Mouse (Mus musculus) CH12.LX (cell line): ENCODE data around the gene Glp2r. TPM values are rescaled to one million over a fixed set of nuclear protein-coding genes. Genes with fewer than 3 reads are reported as not detected.

Experiments used
- DNase-seq: peaks from one replicate; pipeline ENCODE4 v3.0.0-alpha.2; 2013; ENCODE audit errors: extremely low read depth
- H3K27ac ChIP-seq: 2 replicates; pipeline ENCODE4 v1.5.1; 2012; ENCODE audit warnings: low read depth, mild to moderate bottlenecking, control low read depth, moderate library complexity; ENCODE audit not compliant: insufficient read depth
- H3K27me3 ChIP-seq: replicated peaks from 2 replicates; pipeline ENCODE3; 2012; ENCODE audit warnings: inconsistent platforms
- H3K36me3 ChIP-seq, 2 experiments: replicated peaks in 1 of 2; 2 replicates each; pipeline versions ENCODE3 to v1.6.1; 2012; ENCODE audit warnings: inconsistent platforms in 1 of 2, low read length in 1 of 2, mild to moderate bottlenecking in 1 of 2, mixed read lengths in 1 of 2, moderate library complexity in 1 of 2; ENCODE audit not compliant: control insufficient read depth in 1 of 2, insufficient read depth in 1 of 2
- H3K4me1 ChIP-seq, 2 experiments: 2 replicates each; pipeline ENCODE4 v1.6.1; 2012; ENCODE audit warnings: inconsistent platforms in 1 of 2, moderate library complexity in 1 of 2; ENCODE audit not compliant: insufficient read depth in 2 of 2, control insufficient read depth in 1 of 2
- H3K4me2 ChIP-seq: 2 replicates; pipeline ENCODE4 v1.6.1; 2012; ENCODE audit warnings: low read depth, mild to moderate bottlenecking, control low read depth; ENCODE audit not compliant: poor library complexity, insufficient read depth, severe bottlenecking
- H3K4me3 ChIP-seq, 3 experiments: fragments of 150-350 bp in 1 of 3; sonication (generic) in 1 of 3; replicated peaks in 1 of 3; 2 replicates each; pipeline versions ENCODE3 to v1.5.1; 2011 to 2012; ENCODE audit warnings: low read depth in 2 of 3, low read length in 2 of 3, mild to moderate bottlenecking in 2 of 3, moderate library complexity in 2 of 3, control low read depth in 1 of 3, improper control_type of control experiment in 1 of 3, inconsistent platforms in 1 of 3, mixed read lengths in 1 of 3; ENCODE audit not compliant: poor library complexity in 1 of 3
- H3K79me2 ChIP-seq: replicated peaks from 2 replicates; pipeline ENCODE4 v1.6.1; 2012; ENCODE audit warnings: mild to moderate bottlenecking, moderate library complexity; ENCODE audit not compliant: control insufficient read depth, poor library complexity, insufficient read depth, severe bottlenecking; ENCODE audit errors: extremely low read depth
- H3K9ac ChIP-seq: 2 replicates; pipeline ENCODE4 v1.6.1; 2012; ENCODE audit warnings: low read depth, mild to moderate bottlenecking, control low read depth, moderate library complexity; ENCODE audit not compliant: insufficient read depth
- H3K9me3 ChIP-seq: replicated peaks from 2 replicates; pipeline ENCODE3; 2012; ENCODE audit warnings: low read length, inconsistent platforms, mixed read lengths
- CTCF ChIP-seq, 2 experiments: IDR thresholded peaks in 1 of 2; conservative IDR thresholded peaks in 1 of 2; 2 replicates each; pipeline ENCODE4 v1.5.1; 2011 to 2012; ENCODE audit warnings: low read depth in 2 of 2, low read length in 2 of 2, improper control_type of control experiment in 1 of 2, inconsistent platforms in 1 of 2, mild to moderate bottlenecking in 1 of 2, moderate library complexity in 1 of 2
- ELF1 ChIP-seq: IDR thresholded peaks from 2 replicates; pipeline ENCODE4 v1.6.1; 2014; ENCODE audit warnings: low read depth, mild to moderate bottlenecking, inconsistent platforms, low read length, improper control_type of control experiment
- EP300 ChIP-seq: IDR thresholded peaks from 2 replicates; pipeline ENCODE4 v1.6.1; 2011; ENCODE audit warnings: low read length, improper control_type of control experiment
- ETS1 ChIP-seq: conservative IDR thresholded peaks from 2 replicates; pipeline ENCODE4 v1.6.1; 2012; ENCODE audit warnings: low read depth, mild to moderate bottlenecking, inconsistent platforms, low read length, improper control_type of control experiment, moderate library complexity
- IRF4 ChIP-seq: IDR thresholded peaks from 2 replicates; pipeline ENCODE4 v1.6.1; 2014; ENCODE audit warnings: low read depth, mild to moderate bottlenecking, inconsistent platforms, low read length, improper control_type of control experiment
- JUN ChIP-seq: IDR thresholded peaks from 2 replicates; pipeline ENCODE4 v1.6.1; 2011; ENCODE audit warnings: low read depth, mild to moderate bottlenecking, low read length, improper control_type of control experiment, moderate library complexity; ENCODE audit not compliant: insufficient read depth
- MAFK ChIP-seq: IDR thresholded peaks from 2 replicates; pipeline ENCODE4 v1.6.1; 2011; ENCODE audit warnings: low read length, improper control_type of control experiment; ENCODE audit not compliant: insufficient replicate concordance
- MAX ChIP-seq: IDR thresholded peaks from 2 replicates; pipeline ENCODE4 v1.6.1; 2011; ENCODE audit warnings: low read length, improper control_type of control experiment
- MAZ ChIP-seq: IDR thresholded peaks from 2 replicates; pipeline ENCODE4 v1.6.1; 2012; ENCODE audit warnings: low read depth, mild to moderate bottlenecking, inconsistent platforms, low read length, improper control_type of control experiment, moderate library complexity
- MEF2A ChIP-seq: IDR thresholded peaks from 2 replicates; pipeline ENCODE4 v1.6.1; 2014; ENCODE audit warnings: low read depth, mild to moderate bottlenecking, inconsistent platforms, low read length, improper control_type of control experiment, borderline replicate concordance
- NELFE ChIP-seq: IDR thresholded peaks from 2 replicates; pipeline ENCODE4 v1.6.1; 2011; ENCODE audit warnings: low read depth, low read length, improper control_type of control experiment
- NRF1 ChIP-seq: IDR thresholded peaks from 2 replicates; pipeline ENCODE4 v1.6.1; 2014; ENCODE audit warnings: low read depth, mild to moderate bottlenecking, inconsistent platforms, low read length, improper control_type of control experiment, moderate library complexity
- PAX5 ChIP-seq: IDR thresholded peaks from 2 replicates; pipeline ENCODE4 v1.6.1; 2012; ENCODE audit warnings: low read length, inconsistent platforms, mixed read lengths
- SIN3A ChIP-seq: IDR thresholded peaks from 2 replicates; pipeline ENCODE4 v1.6.1; 2012; ENCODE audit warnings: low read length, improper control_type of control experiment, inconsistent platforms
- SMC3 ChIP-seq: IDR thresholded peaks from 2 replicates; pipeline ENCODE4 v1.6.1; 2011; ENCODE audit warnings: low read depth, low read length, improper control_type of control experiment
- TBP ChIP-seq: conservative IDR thresholded peaks from 2 replicates; pipeline ENCODE4 v1.6.1; 2011; ENCODE audit warnings: low read depth, low read length, improper control_type of control experiment
- TCF12 ChIP-seq: IDR thresholded peaks from 2 replicates; pipeline ENCODE4 v1.6.1; 2014; ENCODE audit warnings: low read depth, mild to moderate bottlenecking, inconsistent platforms, low read length, improper control_type of control experiment
- UBTF ChIP-seq: IDR thresholded peaks from 2 replicates; pipeline ENCODE4 v1.6.1; 2012; ENCODE audit warnings: low read depth, mild to moderate bottlenecking, inconsistent platforms, low read length, improper control_type of control experiment, moderate library complexity
- USF2 ChIP-seq: conservative IDR thresholded peaks from 2 replicates; pipeline ENCODE4 v1.6.1; 2011; ENCODE audit warnings: low read depth, low read length, improper control_type of control experiment
- ZNF384 ChIP-seq: IDR thresholded peaks from 2 replicates; pipeline ENCODE4 v1.6.1; 2012; ENCODE audit warnings: low read depth, low read length, improper control_type of control experiment, inconsistent platforms
- dilution Hi-C: fragments of 300-500 bp; cut with MboI; formaldehyde crosslinking; loops from 2 replicates; pipeline ENCODE4 v1.14.3; 2020; ENCODE audit warnings: low sequenced_read_pairs; ENCODE audit not compliant: extremely low pct_unique_long_range_greater_than_20kb, extremely low pct_ligation_motif_present
- in situ Hi-C: fragments of 300-500 bp; cut with MboI; formaldehyde crosslinking; loops from 3 replicates; pipeline ENCODE4 v1.14.3; 2019; ENCODE audit warnings: low sequenced_read_pairs, low pct_ligation_motif_present, low pct_unique_long_range_greater_than_20kb, mixed read lengths
- polyA plus RNA-seq: library from polyadenylated mRNA; unstranded; fragments of >175 nt; gene quantifications from 2 replicates; pipeline ENCODE4 v1.2.1, GENCODE M21; 2012; ENCODE audit warnings: low read depth; ENCODE audit not compliant: insufficient read length
- total RNA-seq, 2 experiments: library from RNA; depleted of rRNA; stranded (reverse); fragments of 300-350 nt in 1 of 2; fragments of >200 nt in 1 of 2; gene quantifications; 2 replicates each; pipeline ENCODE4 v1.2.3; 2012 to 2014

Gene Glp2r
- total and polyA plus RNA-seq, 3 experiments, result 0.04 to 0.09 (median 0.07) TPM

GRCm38 (mm10) chr11:67668460-67669007, 102.4 kb downstream of the Glp2r start:
- TF ChIP-seq CTCF (conservative IDR thresholded peaks at IDR 0.05 in 1 of 2, IDR thresholded peaks at IDR 0.05 in 1 of 2; ENCODE audit: low read depth in 2 of 2, low read length in 2 of 2) (no peak), ETS1 (no peak), ELF1 (no peak), MEF2A (no peak), TCF12 (no peak), SIN3A (no peak), ZNF384 (no peak), MAX (no peak)
- H3K4me1 ChIP-seq, result peaks cover 0 to under 1% of the 10 kb centered on the region in 2 experiments; a peak in 1 of 4 replicates
- H3K36me3 ChIP-seq, result peaks cover under 1 to 83% of the 10 kb centered on the region in 2 experiments
- H3K79me2 ChIP-seq, result no peaks in the 10 kb centered on the region
- H3K27me3 ChIP-seq, result no peaks in the 10 kb centered on the region
- H3K9ac ChIP-seq, result no peak overlapping the region
- H3K27ac ChIP-seq, result no peak overlapping the region
- DNase-seq, result no peak
- H3K4me3 ChIP-seq, result no peak overlapping the region
- in situ Hi-C loops, result no loop called here
- H3K4me2 ChIP-seq, result no peak overlapping the region
- dilution Hi-C loops, result no loop called here
- no peaks in the 10 kb centered on the region for H3K9me3 ChIP-seq

- dilution Hi-C loops (no loop called here), in situ Hi-C loops (no loop called here)
- DNase-seq, result no peak
- Histone ChIP-seq H3K4me1 (peaks cover 0 to 2% of the 10 kb centered on the region in 2 experiments; a peak in 1 of 4 replicates), H3K79me2 (no peaks in the 10 kb centered on the region), H3K4me2 (no peak overlapping the region), H3K9ac (no peak overlapping the region), H3K27me3 (no peaks in the 10 kb centered on the region), H3K4me3 (no peak overlapping the region), H3K36me3 (peaks cover 4 to 84% of the 10 kb centered on the region in 2 experiments), H3K9me3 (no peaks in the 10 kb centered on the region), H3K27ac (no peak overlapping the region)
- no peak for TF ChIP-seq NELFE
- no peak for TF ChIP-seq NRF1
- no peak for TF ChIP-seq ELF1
- TF ChIP-seq ZNF384, result no peak
- no peak for TF ChIP-seq IRF4
- TF ChIP-seq JUN, result no peak
- TF ChIP-seq USF2, result no peak
- TF ChIP-seq MEF2A, result no peak
- TF ChIP-seq SMC3, result no peak
- TF ChIP-seq MAFK, result no peak
- TF ChIP-seq PAX5, result no peak
- TF ChIP-seq EP300, result no peak
- TF ChIP-seq UBTF, result no peak
- TF ChIP-seq MAZ, result no peak
- TF ChIP-seq TBP, result no peak
Observed at GRCm38 (mm10) chr11:67667531-67668332, 103.2 kb downstream of the Glp2r start.
